Mouse (Mus musculus): ENCODE data around the gene Cdhr4.
A peak's percentile ranks its signal among the peaks of the same experiment; 100 is the strongest.

Gene Cdhr4

DNA sequence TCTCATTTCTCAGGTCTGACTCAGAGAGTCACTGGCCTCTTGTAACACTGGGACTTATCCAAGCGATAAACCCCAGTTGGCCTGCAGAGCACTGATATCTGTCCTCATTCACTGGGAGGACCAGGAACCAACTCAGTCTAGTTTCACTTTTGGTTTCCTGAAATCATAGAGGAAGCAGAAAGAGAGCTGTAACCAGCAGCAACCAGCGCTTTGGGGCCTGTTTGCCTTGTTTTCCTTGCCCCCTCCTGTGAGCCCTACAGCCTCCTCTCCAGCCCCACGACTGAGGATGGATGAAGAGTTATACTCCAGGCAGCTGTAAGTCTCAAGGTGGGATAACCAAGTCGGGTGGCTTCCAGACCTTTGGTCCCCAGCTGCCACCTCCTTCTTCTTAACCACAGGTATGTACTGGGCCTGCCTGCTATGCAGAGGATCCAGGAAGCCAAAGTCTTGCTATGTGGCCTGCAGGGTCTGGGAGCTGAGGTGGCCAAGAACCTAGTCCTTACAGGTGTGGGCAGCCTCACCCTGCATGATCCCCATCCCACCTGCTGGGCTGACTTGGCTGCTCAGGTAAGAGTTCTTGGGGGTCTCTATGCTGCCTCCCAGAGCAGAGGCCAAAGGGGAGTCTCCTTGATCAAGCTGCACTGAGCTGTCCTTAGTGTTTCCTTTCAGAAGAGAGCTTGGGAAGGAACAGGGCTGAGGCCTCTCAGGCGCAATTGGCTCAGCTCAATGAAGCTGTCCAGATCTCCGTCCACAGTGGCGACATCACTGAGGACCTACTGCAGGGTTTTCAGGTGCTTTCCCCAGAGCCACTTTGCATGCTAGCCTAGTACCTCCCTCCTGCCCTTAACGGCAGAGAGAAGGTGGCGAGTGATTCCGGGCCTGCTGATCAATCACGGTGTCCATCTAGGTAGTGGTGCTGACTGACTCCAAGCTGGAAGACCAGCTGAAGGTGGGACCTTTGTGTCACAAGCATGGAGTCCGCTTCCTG is 16.6 kb upstream of the Cdhr4 start, which contains the start of gene Uba7:
Uba7 (plus strand) TSS at position 107 of the 988 bp plus-strand sequence.
- peak; percentile 49 for DNase-seq (ENCODE audit: low spot score)

DNA sequence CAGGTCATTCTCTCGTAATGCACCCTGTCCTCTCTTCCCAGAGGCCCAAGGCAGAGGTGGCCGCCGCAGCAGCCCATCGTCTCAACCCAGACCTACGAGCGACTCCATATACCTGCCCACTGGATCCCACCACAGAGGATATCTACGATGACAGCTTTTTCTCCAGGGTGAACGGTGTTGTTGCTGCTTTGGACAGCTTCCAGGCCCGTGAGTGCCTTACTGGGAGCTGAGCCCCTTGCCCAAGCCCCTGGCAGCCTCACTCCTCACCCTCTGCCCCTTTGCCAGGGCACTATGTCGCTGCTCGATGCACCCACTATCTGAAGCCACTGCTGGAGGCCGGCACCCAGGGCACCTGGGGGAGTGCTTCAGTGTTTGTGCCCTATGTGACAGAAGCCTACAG is 13.5 kb upstream of the Cdhr4 start:
- no peak for DNase-seq (ENCODE audit: low spot score)

DNA sequence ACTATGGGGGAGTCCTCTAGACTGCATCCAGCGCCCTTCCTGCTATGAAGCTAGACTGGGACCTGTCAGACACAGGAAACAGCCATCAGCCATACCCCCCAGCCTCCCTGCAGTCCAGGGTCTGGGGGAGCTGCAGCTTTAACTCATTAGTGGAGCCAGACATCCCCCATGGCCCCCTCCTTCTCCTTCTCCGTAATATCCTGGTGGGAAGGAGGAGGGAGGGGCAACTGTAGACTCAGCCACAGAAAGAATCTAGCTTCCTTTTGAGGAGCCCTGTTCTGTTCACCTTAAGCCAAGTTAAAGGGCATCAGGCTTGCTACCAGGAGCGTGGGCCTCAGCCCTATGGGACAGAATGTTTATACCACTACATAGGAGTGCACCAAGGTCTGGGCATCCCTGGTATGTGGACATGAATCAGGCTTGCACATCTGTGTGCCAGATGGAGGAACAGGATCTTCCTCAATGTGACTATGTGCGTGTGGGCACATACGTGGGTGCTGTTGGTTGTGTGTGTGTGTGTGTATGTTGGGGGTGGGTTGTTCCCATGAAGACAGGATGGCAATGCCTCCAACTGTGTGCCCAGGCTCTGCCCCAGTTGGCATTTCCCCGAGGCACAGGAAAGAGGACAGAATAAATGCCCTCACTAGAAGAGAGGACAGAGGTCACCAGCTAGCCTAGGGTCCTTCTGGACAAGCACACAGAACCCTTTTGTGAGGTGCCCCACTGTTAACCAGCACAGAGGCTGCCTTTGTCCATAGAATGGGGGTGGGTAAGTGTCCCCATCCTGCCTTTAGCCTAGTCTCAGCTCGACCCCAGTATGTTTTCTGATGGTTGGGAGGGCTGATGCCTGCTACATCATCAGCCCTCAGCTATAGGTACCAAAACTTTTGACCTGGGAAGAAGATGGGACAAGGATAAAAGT is 10.4 kb upstream of the Cdhr4 start:
- no peak for DNase-seq (ENCODE audit: low spot score)

DNA sequence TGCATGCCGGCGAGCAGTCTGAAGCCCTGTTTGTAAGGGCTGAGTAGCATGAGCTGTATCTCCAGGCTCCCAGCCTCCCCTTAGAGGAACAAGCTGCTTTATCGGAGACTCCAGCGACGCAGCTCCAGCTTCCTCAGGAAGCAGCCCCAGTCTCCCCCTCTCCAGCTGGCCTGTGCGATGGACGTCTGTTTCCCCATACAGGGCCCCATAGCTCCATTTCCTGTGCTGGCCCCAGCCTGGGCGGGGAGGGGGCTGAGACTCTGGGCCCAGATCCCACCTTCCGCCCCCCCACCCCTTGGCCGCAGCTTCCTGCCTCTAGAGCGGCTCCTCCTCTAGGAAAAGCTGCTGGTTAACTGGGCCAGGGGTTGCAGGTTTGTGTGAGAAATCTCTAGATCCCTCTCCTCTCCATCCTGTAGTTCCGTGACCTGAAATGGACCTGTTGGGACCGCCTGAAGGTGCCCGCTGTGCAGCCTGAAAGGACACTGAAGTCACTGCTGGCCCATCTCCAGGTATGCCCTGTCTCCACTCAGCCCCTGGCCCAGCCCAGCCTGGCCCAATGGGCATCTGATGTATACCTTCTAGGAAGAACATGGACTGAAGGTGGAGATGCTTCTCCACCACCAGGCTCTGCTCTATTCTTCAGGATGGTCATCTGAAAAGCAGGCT is 9.5 kb upstream of the Cdhr4 start, which contains the start of gene Gm20661:
Gm20661 (plus strand) TSS at position 378 of the 666 bp plus-strand sequence.
- DNase-seq (ENCODE audit: low spot score) = peak; percentile 21

DNA sequence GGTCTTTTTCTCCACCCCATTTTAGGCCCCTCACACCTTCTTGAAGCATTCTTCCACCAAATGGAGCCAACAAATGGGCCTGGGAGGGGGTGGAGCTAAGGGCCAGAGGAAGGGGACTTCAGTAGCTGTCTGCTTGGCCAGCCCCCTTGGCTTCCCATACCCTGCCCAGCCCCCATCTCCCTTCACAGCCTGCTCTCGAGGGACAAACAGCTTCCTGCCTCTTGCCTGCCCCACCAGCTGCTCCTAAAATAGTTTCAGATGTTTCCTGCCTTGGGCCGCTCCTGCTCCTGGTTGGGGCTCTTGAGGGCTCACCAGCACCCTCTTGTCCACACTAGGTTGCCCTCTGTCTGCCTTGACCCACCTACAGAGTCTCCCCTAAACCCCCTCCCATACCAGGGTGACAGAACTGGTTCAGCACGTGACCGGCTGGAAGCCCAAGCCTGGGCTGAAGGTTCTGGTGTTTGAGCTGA is 8.8 kb upstream of the Cdhr4 start:
- peak; percentile 21 for DNase-seq (ENCODE audit: low spot score)

DNA sequence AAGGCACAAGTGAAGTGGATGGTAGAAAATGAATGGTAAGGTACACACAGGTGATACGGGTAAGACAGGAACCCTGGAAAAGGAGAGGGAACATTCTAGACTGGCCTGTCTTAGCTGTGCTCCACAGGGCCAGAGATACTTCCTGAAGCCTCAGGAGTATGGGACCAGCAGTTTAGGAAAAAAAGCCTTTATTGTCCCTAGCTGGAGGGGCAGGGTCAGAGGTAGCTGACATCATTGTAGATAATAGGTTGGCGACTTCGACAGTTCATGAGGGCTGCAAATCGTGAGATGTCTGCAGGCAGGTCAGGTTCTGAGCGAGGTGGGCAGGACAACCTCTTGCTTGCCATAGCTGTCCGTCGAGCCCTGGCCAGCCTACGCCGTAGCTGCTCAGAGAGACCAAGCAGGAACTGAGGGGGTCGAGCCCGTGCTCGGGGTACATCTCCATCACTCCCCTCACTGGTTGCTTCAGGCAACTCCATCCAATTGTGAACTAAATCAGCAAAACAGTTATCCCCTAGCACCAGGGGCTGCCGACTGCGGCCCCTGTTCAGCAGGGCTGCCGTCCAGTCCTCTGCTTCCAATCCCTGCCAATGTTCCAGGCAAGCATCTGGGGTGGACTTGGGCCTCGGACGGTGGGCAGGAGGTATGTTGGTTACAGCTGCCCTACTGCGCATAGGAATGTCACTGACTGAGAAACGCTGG is 8.1 kb upstream of the Cdhr4 start:
- DNase-seq (ENCODE audit: low spot score) = no peak

DNA sequence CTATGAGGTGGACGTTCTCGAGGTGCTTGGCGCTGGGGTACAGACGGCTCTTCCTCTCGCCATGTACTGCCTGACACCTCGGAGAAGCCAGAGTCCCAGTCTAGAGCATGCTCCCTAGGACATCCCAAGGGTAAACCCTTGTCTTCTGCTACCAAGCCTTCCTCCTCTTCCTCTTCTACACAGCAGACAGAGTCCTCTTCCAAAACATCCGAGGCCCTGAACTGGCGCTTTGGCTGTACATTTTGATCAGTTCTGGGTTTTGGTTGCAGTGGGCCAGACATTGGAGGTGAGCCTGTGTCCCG is 7.6 kb upstream of the Cdhr4 start:
- DNase-seq (ENCODE audit: low spot score) = no peak

DNA sequence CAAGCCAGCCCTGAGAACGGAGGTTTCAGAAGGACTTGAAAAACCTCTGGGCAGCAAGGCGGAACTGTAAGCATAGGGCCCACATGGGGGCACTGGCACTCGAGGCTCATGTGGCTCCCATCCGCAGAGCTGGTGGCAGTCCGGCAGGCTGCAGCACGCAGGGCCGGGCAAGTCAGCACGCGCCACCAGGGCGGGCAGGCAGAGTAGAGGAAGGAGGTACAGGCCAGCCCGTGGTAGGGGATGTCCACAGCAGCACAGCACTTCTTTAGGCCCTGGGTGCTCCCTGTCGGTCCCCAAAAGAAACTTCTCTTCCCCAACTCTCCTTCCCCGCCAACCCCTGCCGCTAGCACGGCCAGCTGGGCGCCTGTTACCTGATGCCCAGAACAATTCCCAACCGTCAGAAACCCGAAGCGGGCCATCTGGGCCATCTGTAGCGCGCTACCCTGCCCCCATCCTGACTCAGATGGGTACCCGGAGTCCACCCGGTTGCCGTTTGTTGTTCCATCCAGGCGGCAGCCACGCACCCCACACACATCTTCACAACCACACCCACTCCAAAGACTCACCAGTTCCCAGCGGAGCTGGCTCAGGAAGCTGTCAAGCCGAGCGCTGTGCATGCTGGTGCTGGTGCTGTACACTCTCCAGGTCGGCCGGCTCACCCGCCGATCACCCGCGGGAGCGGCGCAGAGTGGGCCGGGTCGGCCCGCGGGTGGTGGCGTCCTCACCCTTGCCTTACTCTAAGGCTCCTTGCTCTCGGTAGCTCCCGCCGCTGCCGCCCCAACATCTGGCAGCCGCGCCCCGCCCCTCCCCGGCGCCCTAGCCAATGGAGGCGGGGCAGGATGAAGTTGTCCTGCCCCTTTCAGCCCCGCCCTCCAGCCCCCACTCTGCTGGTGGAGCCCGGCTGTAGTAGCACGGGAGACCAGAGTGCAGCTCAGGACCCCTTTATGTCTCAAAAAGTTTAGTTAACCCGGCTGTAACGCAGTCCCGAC is 6.9 kb upstream of the Cdhr4 start, which contains the start of gene Inka1:
Inka1 (minus strand) TSS at position 749 of the 989 bp plus-strand sequence.
- DNase-seq (ENCODE audit: low spot score) = peak; percentile 85

DNA sequence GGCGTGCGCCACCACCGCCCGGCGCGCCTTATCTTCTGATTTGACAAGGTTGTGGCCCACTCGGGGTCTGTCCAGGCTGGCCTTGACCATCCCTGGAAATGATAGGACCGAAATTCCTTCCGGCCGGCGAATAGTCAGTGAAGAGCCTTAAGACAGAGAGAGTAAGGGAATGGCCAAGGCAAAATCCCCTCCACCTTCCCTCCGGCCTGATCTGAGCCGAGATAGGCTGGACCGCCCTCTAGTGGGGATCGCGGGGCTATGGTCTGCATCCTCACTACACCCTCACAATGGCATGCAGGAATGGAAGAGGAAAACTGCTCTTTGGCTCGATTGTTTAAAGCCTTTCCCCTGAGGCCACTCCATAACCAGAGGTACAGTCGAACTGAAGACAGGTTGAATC is 5.9 kb upstream of the Cdhr4 start:
- peak; percentile 85 for DNase-seq (ENCODE audit: low spot score)

DNA sequence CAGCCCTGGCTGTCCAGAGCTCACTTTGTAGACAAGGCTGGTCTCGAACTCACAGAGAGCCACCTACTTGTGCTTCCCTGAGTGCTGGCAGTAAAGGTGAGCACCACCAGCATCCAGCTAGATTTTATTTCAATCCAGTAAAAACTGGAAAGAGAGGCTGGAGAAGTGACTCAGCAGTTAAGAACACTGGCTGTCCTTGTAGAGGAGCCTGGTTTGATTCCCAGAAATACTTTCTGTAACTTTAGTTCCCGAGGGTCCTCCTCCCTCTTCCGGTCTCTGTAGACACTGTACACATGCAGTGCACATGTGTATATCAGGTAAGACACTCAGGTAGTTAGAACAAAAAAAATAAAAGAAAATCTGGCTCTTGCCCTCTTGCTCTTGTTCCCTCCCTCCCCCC is 4.3 kb upstream of the Cdhr4 start:
- no peak for DNase-seq (ENCODE audit: low spot score)

DNA sequence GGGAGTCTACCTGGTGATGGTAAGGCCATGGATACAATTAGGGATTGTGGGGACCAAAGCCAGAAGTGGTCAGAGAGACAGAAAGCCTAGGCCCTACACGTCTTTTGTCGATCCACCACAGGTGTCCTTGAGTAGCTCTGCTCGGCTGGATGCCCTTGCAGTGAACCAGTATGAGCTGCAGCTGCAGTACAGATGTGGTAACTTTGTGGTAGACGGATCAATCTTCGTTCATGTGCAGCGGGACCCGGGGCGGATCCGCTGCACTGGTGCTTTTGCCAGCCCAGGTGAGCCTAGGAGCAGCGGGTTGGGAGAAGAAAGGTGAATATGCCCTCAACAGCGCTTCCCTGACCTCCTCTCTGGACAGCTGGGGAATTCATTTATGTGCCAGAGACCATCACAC is 716 bp downstream of the Cdhr4 start:
- no peak for DNase-seq (ENCODE audit: low spot score)

DNA sequence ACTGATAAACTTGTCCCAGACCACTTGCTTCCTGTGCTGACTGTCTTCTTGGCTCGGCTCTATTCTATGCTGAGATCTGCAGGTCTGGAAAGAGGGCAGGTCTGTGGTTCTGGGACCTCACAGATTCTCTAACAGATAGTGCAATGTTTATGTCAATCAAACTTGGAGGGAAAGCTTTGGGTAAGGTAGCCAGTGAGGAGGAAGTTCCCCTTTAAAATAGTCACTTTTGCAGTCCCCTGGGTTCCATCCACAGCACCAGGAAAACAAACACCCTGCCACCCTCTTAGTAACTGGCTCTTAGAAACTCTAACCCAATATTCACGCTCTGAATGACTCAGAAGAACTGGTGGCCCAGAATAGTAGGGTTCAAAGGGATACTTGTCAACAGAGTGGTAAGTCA is 2.2 kb downstream of the Cdhr4 start:
- DNase-seq (ENCODE audit: low spot score) = no peak

DNA sequence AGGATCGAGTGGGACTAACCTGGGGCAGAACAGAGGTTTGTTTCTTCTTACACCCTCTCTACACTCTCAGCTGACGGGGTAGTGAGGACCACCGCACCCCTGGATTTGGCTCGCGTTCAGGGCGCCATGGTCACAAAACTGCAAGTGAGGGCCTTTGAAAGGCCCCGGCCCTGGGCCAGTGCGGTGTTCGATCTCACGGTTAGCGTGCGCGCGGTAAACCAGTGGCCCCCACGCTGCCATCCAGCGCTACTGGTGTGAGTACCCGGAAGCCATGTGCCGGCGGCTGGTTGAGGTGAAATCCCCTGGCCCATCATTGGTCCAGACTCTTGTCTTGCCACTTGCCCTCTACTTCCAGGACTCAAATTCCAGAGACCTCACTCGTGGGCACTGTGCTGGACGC is 3.2 kb downstream of the Cdhr4 start:
- no peak for DNase-seq (ENCODE audit: low spot score)

DNA sequence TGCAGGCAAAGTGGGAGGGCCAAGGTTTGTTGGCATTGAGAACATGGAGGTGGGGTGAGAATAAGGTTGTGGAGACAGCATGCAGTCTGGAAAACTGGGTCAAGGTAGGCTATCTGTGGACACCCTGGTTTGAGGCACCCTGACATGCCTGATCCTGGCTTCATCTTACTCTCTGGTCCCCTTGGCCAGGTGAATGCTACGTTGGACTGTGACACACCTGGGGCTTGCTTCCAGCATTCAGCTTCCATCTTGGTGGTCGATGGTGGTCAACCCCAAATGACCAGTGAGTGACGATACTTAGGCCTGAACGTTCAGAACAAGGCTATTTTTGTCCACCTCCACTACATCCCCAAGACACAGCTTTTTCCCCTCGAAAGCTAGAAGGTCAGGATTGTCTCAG is 3.8 kb downstream of the Cdhr4 start, which contains the start of gene Gm20662:
Gm20662 (plus strand) TSS at position 301 of the 400 bp plus-strand sequence.
- DNase-seq (ENCODE audit: low spot score) = no peak

DNA sequence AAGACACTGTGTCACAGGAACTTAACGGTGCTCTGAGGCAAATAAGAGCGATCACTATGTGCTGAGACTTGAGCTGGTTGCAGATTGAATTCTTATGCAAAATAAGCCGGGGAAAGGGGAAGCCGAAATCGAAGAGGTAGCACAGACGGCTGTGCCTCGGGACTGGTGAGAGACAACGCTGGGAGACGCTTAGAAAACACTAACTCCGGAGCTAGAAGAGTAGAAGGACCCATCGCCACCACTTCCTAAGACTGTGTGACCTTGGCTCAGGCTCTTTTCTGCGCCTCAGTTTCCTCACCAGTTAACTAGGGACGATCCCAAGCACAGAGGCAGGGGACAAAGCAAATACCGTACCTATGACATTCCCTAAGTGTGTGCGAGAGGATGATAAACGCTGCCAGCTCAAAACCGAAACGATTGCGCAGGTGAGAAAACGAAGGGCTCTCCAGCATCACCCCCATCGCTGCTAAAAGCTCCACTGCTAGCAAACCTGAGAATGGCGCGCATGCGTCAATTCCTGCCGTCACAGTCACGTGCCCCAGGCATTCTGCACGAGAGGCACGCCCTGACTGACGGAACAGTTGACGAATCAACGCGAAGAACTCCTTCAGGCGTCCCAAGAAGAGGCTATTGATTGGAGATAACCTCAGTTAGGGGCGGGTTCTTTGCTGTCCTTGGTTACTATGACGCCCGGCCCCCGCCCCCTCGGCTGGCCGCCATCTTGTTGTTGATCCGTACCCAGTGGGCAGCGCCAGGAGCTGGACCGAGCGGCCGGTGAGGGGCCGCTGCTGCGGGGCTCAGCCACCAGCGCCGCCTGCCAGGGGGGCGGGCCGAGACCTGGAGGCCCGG is 9.8 kb downstream of the Cdhr4 start, which contains the start of gene Ip6k1:
Ip6k1 (plus strand) TSS at position 580 of the 849 bp plus-strand sequence.
- peak; percentile 100 for DNase-seq (ENCODE audit: low spot score)

DNA sequence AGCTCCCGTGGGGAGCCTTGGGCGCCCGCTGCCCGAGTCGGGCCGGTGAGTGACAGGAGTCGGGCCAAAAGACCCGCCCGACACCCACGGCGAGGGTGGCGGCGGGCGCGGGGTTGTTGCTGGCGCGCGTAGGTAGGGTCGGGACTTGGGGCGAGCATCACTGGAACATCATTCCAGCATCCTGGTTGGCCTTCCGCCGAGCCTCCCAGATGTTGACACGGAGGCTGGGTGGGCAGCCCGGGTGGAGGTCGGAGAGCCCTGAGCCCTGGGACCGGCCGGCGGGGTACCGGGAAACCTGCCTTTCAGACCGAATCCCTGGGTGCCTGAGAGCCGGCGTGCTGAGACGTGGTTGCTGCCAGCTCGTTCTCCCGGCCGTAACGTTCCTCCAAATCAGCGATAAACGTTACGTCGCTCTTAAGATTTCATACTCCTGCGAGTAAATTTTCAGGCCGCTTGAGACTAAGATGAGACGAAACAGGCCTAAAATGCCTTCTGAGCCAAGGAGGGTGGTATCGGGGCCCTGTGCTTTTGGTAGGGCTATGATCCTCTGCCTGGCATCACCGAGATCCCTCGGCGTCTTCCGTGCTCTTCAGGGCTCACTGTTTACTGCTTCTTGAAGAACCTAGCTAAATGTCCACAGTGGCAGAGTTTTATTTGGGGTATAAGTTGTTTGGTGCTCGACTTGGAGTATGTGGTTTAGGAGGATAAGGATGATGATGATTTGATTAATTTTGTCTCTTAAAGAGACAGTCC is 10.7 kb downstream of the Cdhr4 start:
- peak; percentile 44 for DNase-seq (ENCODE audit: low spot score)

DNA sequence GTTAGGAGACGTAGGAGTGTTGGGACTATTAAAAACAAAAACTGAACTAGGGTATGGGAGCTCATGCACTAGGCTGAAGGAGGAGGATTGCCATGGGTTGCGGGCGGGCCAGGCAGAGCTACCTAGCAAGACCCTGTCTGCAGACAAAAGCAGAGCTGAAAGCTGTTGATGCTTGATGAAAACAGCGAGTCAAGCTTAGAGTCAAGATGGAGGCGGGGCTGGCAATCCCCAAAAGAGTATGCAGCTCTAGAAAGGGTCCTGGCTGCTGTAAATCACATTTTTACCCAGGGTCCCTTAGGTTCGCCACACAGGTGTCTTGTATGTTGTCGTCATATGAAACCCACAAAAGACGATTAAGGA is 11.2 kb downstream of the Cdhr4 start:
- DNase-seq (ENCODE audit: low spot score) = peak; percentile 36

DNA sequence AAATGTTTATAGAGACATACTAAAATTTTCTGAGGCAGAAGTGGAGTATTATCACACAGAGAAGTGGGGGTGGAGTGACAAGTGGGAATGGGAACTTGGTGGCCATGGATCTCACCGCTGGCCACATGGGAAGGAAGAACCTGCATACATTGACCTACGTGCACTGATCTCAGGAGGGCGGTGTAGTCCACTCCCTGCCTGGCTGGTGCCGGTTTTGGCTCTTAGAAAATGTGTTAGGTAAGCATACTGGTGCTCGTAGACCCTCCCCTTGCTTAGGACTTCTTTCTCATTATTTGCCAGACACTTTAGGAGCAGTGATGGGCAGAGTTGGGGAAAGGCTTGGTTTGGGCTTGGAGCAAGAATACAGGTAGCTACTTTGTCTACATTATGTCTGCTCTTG is 15.7 kb downstream of the Cdhr4 start:
- DNase-seq (ENCODE audit: low spot score) = no peak

All from MN1 (cell line).